Mouse (Mus musculus): Measurements from ENCODE around the gene Cdc42se1. TPM values are rescaled to one million over a fixed set of nuclear protein-coding genes. Genes with fewer than 3 reads are reported as not detected.

Gene Cdc42se1
- total and polyA plus RNA-seq, 3 experiments: 16.8 to 19.0 (median 18.9) TPM

- no peak for TF ChIP-seq POLR2A (IDR thresholded peaks at IDR 0.05; ENCODE audit: insufficient read depth, low read depth, low read length)
- TF ChIP-seq EP300 (IDR thresholded peaks at IDR 0.05; ENCODE audit: insufficient read depth, low read depth, low read length): no peak
- TF ChIP-seq CTCF (IDR thresholded peaks at IDR 0.05): no peak
- intact Hi-C loops (cut with DNase I): loop anchor here (5.0 kb wide), 1 partner anchor 39 kb away; no protein-coding TSS in a partner anchor
- H3K36me3 ChIP-seq (ENCODE audit: control insufficient read depth, insufficient read depth, low read length): no peaks in the 10 kb centered on the region
- WGBS: 92% methylated on average over 2 of the region's 2 CpGs
- no peak overlapping the region for H3K9ac ChIP-seq (ENCODE audit: low read depth, low read length)
- H3K4me3 ChIP-seq: no peak overlapping the region
- no peak overlapping the region for H3K27ac ChIP-seq
- DNase-seq: no peak
- H3K4me1 ChIP-seq (ENCODE audit: control insufficient read depth, insufficient read depth, low read length): no peaks in the 10 kb centered on the region
- no peaks in the 10 kb centered on the region for H3K27me3 ChIP-seq (ENCODE audit: control insufficient read depth, insufficient read depth, low read length)
- no peaks in the 10 kb centered on the region for H3K79me2 ChIP-seq (replicated peaks; ENCODE audit: control insufficient read depth, insufficient read depth, low read length)
Observed at GRCm38 (mm10) chr3:95186100-95186499, 42.4 kb upstream of the Cdc42se1 start.

DNA sequence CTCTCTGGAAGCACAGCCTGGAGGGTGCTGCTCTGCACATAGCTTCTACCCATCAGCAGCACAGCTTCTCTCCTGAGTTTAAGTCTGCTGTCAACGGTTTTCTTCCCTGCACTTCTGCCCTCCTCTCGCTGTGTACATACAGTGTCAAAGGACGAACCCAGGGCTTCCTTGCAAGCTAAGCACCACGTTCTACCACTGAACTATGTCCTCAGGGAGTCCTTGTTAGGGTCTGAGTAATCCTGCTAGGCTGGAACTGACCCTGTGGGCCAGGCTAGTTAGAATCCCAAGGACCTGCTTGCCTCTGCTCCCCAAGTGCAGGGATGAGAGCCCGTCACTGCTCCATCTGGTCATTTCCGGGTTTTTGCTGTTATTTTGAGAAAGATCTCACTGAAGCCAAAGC lies 41.6 kb upstream of the Cdc42se1 start:
- H3K4me1 ChIP-seq (ENCODE audit: control insufficient read depth, insufficient read depth, low read length): no peaks in the 10 kb centered on the region
- no peak overlapping the region for H3K4me3 ChIP-seq
- H3K27me3 ChIP-seq (ENCODE audit: control insufficient read depth, insufficient read depth, low read length): no peaks in the 10 kb centered on the region
- TF ChIP-seq CTCF (IDR thresholded peaks at IDR 0.05) (no peak), POLR2A (IDR thresholded peaks at IDR 0.05; ENCODE audit: insufficient read depth, low read depth, low read length) (no peak), EP300 (IDR thresholded peaks at IDR 0.05; ENCODE audit: insufficient read depth, low read depth, low read length) (no peak)
- no peaks in the 10 kb centered on the region for H3K79me2 ChIP-seq (replicated peaks; ENCODE audit: control insufficient read depth, insufficient read depth, low read length)
- 90% methylated on average over 6 of the region's 6 CpGs for WGBS
- no peak overlapping the region for H3K27ac ChIP-seq
- intact Hi-C loops (cut with DNase I): loop anchor here (5.0 kb wide), 1 partner anchor 40 kb away; no protein-coding TSS in a partner anchor
- H3K9ac ChIP-seq (ENCODE audit: low read depth, low read length): no peak overlapping the region
- H3K36me3 ChIP-seq (ENCODE audit: control insufficient read depth, insufficient read depth, low read length): no peaks in the 10 kb centered on the region
- DNase-seq: no peak

DNA sequence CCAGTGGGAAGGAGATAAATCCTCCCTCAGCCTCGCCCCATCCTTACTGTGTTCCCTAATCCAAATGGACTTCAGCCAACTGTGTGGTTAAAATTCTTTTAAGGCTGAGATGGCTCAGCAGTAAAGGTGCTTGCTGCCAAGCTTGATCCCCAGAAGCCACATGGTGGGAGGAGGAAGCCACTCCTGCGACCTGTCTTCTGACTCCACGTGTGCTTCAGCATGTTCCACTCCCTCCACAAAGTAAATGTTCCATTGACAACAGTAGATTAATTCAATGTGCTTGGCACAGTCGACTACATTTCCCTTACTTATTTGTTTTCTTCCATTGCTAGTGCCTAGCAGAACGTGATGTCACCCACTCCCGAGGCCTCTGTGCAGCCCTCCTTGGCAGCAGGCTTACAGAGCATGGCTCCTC lies 33.8 kb upstream of the Cdc42se1 start:
- Histone ChIP-seq H3K4me3 (no peak overlapping the region), H3K27me3 (ENCODE audit: control insufficient read depth, insufficient read depth, low read length) (no peaks in the 10 kb centered on the region), H3K79me2 (replicated peaks; ENCODE audit: control insufficient read depth, insufficient read depth, low read length) (no peaks in the 10 kb centered on the region), H3K9ac (ENCODE audit: low read depth, low read length) (no peak overlapping the region), H3K36me3 (ENCODE audit: control insufficient read depth, insufficient read depth, low read length) (no peaks in the 10 kb centered on the region; the same call in 1 of the 2 replicates), H3K4me1 (ENCODE audit: control insufficient read depth, insufficient read depth, low read length) (no peaks in the 10 kb centered on the region), H3K27ac (no peak overlapping the region)
- intact Hi-C loops (cut with DNase I): loop anchor here (5.0 kb wide), 1 partner anchor 68 kb away; no protein-coding TSS in a partner anchor
- DNase-seq: no peak
- WGBS: 68% methylated on average over 6 of the region's 6 CpGs
- TF ChIP-seq POLR2A (IDR thresholded peaks at IDR 0.05; ENCODE audit: insufficient read depth, low read depth, low read length): no peak
- no peak for TF ChIP-seq EP300 (IDR thresholded peaks at IDR 0.05; ENCODE audit: insufficient read depth, low read depth, low read length)
- no peak for TF ChIP-seq CTCF (IDR thresholded peaks at IDR 0.05)

DNA sequence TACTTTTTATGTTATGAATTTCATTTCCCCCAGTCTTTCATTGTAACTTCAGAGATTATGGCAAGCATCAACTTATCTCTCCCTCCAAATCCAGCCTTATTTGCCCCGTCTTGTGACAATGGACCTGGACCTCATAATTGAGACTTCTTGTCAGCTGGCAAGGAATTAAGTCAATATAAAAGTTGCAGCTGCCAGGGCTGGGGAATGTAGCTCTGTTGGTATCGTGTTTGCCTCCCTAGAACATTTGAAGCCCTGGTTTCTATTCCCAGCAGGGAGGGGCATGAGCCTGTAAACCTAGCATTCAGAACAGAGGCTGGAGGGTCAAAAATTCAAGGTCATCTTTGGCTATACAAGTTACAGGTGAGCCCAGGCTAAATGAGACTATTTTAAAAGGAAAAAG lies 32.8 kb upstream of the Cdc42se1 start:
- no peak overlapping the region for H3K4me3 ChIP-seq
- TF ChIP-seq POLR2A (IDR thresholded peaks at IDR 0.05; ENCODE audit: insufficient read depth, low read depth, low read length) (no peak), EP300 (IDR thresholded peaks at IDR 0.05; ENCODE audit: insufficient read depth, low read depth, low read length) (no peak), CTCF (IDR thresholded peaks at IDR 0.05) (no peak)
- no peak overlapping the region for H3K27ac ChIP-seq
- H3K4me1 ChIP-seq (ENCODE audit: control insufficient read depth, insufficient read depth, low read length): no peaks in the 10 kb centered on the region
- no peaks in the 10 kb centered on the region for H3K27me3 ChIP-seq (ENCODE audit: control insufficient read depth, insufficient read depth, low read length)
- H3K36me3 ChIP-seq (ENCODE audit: control insufficient read depth, insufficient read depth, low read length): no peaks in the 10 kb centered on the region; the same call in 1 of the 2 replicates
- no peaks in the 10 kb centered on the region for H3K79me2 ChIP-seq (replicated peaks; ENCODE audit: control insufficient read depth, insufficient read depth, low read length)
- H3K9ac ChIP-seq (ENCODE audit: low read depth, low read length): no peak overlapping the region
- intact Hi-C loops (cut with DNase I): no loop called here
- WGBS: 84% methylated on average over 2 of the region's 2 CpGs
- no peak for DNase-seq

DNA sequence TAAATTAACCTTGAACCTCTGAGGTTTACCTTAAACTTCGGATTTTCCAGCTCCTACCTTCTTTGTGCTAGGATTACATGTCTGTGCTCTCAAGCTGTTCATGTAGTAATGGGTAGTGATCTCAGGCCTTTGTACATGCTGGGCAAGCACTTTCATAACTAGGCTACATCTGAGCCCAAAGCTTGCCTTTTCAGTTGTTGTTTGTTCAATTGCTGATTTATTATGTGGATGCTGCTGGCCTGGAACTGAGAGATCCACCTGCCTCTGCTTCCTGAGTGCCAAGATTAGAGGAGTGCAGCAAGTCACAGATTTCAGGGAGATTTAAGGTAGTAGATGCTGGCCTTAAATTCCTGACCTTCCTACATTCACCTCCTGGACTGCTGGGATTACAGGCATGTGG lies 29.4 kb upstream of the Cdc42se1 start:
- intact Hi-C loops (cut with DNase I): no loop called here
- DNase-seq: no peak
- no peaks in the 10 kb centered on the region for H3K27me3 ChIP-seq (ENCODE audit: control insufficient read depth, insufficient read depth, low read length)
- 76% methylated on average over 1 of the region's 1 CpGs for WGBS
- no peak overlapping the region for H3K4me3 ChIP-seq
- H3K36me3 ChIP-seq (ENCODE audit: control insufficient read depth, insufficient read depth, low read length): no peaks in the 10 kb centered on the region; the same call in none of the 2 replicates
- no peak overlapping the region for H3K27ac ChIP-seq
- TF ChIP-seq EP300 (IDR thresholded peaks at IDR 0.05; ENCODE audit: insufficient read depth, low read depth, low read length): no peak
- H3K79me2 ChIP-seq (replicated peaks; ENCODE audit: control insufficient read depth, insufficient read depth, low read length): no peaks in the 10 kb centered on the region
- H3K9ac ChIP-seq (ENCODE audit: low read depth, low read length): no peak overlapping the region
- H3K4me1 ChIP-seq (ENCODE audit: control insufficient read depth, insufficient read depth, low read length): no peaks in the 10 kb centered on the region

DNA sequence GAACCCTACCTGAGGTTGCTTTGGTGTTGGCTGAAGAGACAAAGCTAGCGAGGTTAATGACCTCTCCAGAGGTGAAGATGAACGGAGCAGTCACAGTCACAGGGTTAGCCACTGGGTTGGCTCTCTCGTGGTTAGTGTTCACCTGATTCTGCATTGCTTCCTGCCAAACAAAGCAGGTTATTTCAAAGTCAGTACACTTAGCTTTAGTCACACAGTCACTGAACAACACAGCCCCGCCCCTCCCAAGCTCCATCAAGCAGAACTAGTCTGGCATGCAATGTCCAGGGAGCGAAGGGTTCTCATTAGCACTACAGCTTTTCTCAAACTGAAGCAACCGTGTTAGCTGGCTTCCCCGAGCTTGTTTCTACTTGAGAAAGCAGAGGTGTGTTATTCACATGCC lies 28.4 kb upstream of the Cdc42se1 start:
- H3K4me1 ChIP-seq (ENCODE audit: control insufficient read depth, insufficient read depth, low read length): no peaks in the 10 kb centered on the region
- intact Hi-C loops (cut with DNase I): no loop called here
- H3K9ac ChIP-seq (ENCODE audit: low read depth, low read length): no peak overlapping the region
- DNase-seq: no peak
- no peaks in the 10 kb centered on the region for H3K27me3 ChIP-seq (ENCODE audit: control insufficient read depth, insufficient read depth, low read length)
- TF ChIP-seq POLR2A (IDR thresholded peaks at IDR 0.05; ENCODE audit: insufficient read depth, low read depth, low read length) (no peak), EP300 (IDR thresholded peaks at IDR 0.05; ENCODE audit: insufficient read depth, low read depth, low read length) (no peak), CTCF (IDR thresholded peaks at IDR 0.05) (no peak)
- H3K36me3 ChIP-seq (ENCODE audit: control insufficient read depth, insufficient read depth, low read length): no peaks in the 10 kb centered on the region; the same call in none of the 2 replicates
- no peaks in the 10 kb centered on the region for H3K79me2 ChIP-seq (replicated peaks; ENCODE audit: control insufficient read depth, insufficient read depth, low read length)
- H3K27ac ChIP-seq: no peak overlapping the region
- 86% methylated on average over 7 of the region's 7 CpGs for WGBS
- no peak overlapping the region for H3K4me3 ChIP-seq
